Mouse (Mus musculus) bone marrow macrophage, adult 2 months (primary cell): ENCODE data around the gene Gabrb3. TPM values are rescaled to one million over a fixed set of nuclear protein-coding genes. Genes with fewer than 3 reads are reported as not detected.

Experiments used
- H3K27ac ChIP-seq: 2 replicates; pipeline ENCODE4 v1.5.1; 2012; ENCODE audit warnings: low read depth, low read length; ENCODE audit not compliant: insufficient read depth
- H3K4me1 ChIP-seq: 2 replicates; pipeline ENCODE4 v1.6.1; 2012; ENCODE audit warnings: low read length; ENCODE audit not compliant: control insufficient read depth, insufficient read depth
- H3K4me3 ChIP-seq: 2 replicates; pipeline ENCODE4 v1.5.1; 2012; ENCODE audit warnings: mild to moderate bottlenecking, low read length, moderate library complexity; ENCODE audit not compliant: insufficient read depth
- CTCF ChIP-seq: IDR thresholded peaks from 2 replicates; pipeline ENCODE4 v1.5.1; 2012; ENCODE audit warnings: low read depth, mild to moderate bottlenecking, low read length, moderate library complexity
- POLR2A ChIP-seq: IDR thresholded peaks from 2 replicates; pipeline ENCODE4 v1.6.1; 2012; ENCODE audit warnings: mild to moderate bottlenecking, low read depth, low read length, borderline replicate concordance
- polyA plus RNA-seq: library from polyadenylated mRNA; stranded (reverse); fragments of >200 nt; gene quantifications from 2 replicates; pipeline ENCODE4 v1.2.4, GENCODE M21; 2012; ENCODE audit not compliant: missing spikeins, insufficient read depth, insufficient read length

Gene Gabrb3
- polyA plus RNA-seq, 1 experiment: not detected

DNA sequence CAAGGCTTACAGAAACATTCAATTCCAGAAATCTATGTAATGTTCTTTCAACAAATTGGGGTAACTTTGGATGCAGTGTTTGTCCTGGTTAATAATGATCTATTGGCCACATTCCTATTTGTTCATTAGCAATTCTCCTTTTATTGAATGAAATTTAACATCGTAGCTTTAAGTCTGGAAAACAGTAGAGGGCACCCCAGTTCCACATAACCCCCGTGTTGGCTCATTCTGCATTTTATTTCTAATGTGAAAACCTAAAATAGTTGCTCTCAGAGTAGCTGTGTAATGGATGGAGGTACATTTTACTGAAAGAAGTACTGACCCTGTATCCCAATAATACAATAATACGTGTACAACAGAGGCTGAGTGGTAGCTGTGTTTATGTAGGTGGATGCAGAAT, 93.5 kb downstream of the Gabrb3 start:
- Histone ChIP-seq H3K4me3 (no peak overlapping the region), H3K4me1 (no peaks in the 10 kb centered on the region), H3K27ac (no peak overlapping the region)
- no peak for TF ChIP-seq CTCF
- TF ChIP-seq POLR2A: no peak

- Histone ChIP-seq H3K4me1 (no peaks in the 10 kb centered on the region), H3K4me3 (no peak overlapping the region), H3K27ac (no peak overlapping the region)
- TF ChIP-seq POLR2A: no peak
- TF ChIP-seq CTCF: no peak
Observed at GRCm38 (mm10) chr7:57529451-57529850, 110.0 kb downstream of the Gabrb3 start.

GRCm38 (mm10) chr7:57529954-57530353, 110.5 kb downstream of the Gabrb3 start:
- TF ChIP-seq CTCF (no peak), POLR2A (no peak)
- no peak overlapping the region for H3K4me3 ChIP-seq

GRCm38 (mm10) chr7:57532676-57533075, 113.2 kb downstream of the Gabrb3 start:
- no peak overlapping the region for H3K4me3 ChIP-seq
- no peak for TF ChIP-seq POLR2A
- TF ChIP-seq CTCF: no peak
- no peak overlapping the region for H3K27ac ChIP-seq
- H3K4me1 ChIP-seq: no peaks in the 10 kb centered on the region

More at GRCm38 (mm10) chr7:57529954-57530353, 110.5 kb downstream of the Gabrb3 start:
- no peak overlapping the region for H3K27ac ChIP-seq
- H3K4me1 ChIP-seq: no peaks in the 10 kb centered on the region

GRCm38 (mm10) chr7:57538565-57538964, 119.1 kb downstream of the Gabrb3 start:
- TF ChIP-seq CTCF (peak; percentile 73), POLR2A (no peak)
- Histone ChIP-seq H3K4me3 (no peak overlapping the region), H3K27ac (no peak overlapping the region), H3K4me1 (no peaks in the 10 kb centered on the region)

DNA sequence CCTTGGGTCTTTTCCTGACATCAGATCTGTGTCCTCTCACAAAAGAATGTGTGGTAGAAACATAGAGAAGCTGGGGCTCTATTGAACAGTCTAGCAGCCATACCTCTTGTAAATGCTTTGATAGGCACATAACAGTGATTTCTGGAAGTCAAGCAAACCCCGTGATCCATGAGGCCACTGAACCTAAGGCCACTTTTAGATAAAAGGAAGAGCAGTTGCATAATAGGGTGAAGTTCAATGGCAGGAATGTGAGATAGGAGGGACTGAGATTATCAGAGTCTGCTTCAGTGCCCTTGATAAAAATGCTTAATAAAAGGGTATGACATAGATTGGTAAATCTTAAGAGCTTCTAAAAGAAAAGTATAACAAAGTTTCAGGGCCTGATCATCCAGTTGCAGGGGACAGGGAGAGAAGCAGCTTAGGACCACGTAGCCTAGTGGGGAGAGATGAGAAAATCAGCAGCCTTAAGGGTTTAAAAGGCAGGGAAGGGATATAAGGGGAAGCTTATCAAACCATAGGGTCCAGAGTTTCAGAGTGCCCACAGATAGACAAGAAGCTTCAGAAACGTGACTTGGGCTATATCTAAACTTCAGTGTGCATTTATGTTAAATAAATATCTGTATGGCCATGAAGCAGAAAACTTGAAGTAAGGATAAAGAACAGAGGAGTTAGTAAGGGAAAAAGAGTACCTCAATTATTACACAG, 141.4 kb downstream of the Gabrb3 start:
- no peak overlapping the region for H3K4me3 ChIP-seq
- no peak for TF ChIP-seq CTCF
- TF ChIP-seq POLR2A: no peak
- H3K4me1 ChIP-seq: no peaks in the 10 kb centered on the region
- H3K27ac ChIP-seq: no peak overlapping the region

- TF ChIP-seq CTCF (no peak), POLR2A (no peak)
- no peaks in the 10 kb centered on the region for H3K4me1 ChIP-seq
- no peak overlapping the region for H3K4me3 ChIP-seq
- no peak overlapping the region for H3K27ac ChIP-seq
Observed at GRCm38 (mm10) chr7:57564403-57564802, 144.9 kb downstream of the Gabrb3 start.

DNA sequence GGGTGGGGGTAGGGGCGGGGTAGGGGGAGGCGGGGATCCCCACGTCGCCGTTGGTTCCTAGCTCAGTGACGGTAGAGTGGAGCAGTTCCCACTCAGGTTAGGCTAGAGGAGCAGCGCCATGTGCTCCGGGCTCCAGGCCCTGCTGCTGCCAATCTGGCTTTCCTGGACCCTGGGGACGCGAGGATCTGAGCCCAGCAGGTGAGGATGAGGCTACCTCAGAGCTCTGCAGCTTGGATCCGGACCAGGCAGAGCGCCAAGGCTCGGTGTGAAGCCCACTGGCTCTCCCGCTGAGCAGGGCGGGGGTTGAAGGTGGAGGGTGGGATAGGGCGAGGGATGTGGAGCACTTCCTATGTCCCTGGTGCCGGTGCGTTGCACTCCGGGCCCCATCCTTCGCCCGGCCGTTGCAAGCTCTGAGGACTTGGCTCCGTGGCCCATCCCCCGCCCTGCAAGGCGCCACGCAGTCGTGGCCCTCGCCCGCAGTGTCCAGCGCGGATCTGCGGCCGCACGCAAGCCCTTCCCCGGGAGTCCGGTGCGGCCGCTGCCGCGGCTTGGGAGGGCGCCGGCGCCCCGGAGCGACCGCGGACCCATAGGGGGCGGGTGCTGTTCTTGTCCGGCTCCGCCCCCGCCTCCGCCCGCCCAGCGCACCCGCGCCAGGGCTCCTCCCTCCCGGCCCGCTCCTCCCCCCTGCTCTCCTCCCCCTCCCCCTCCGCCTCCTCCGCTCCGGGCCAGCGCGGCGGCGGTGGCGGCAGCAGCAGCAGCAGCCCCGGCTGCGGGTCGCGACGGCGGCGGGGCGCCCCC, 171.2 kb downstream of the Gabrb3 start:
- Histone ChIP-seq H3K27ac (no peak overlapping the region), H3K4me3 (peak overlapping the region; percentile 14), H3K4me1 (no peaks in the 10 kb centered on the region)
- TF ChIP-seq POLR2A (no peak), CTCF (no peak)

DNA sequence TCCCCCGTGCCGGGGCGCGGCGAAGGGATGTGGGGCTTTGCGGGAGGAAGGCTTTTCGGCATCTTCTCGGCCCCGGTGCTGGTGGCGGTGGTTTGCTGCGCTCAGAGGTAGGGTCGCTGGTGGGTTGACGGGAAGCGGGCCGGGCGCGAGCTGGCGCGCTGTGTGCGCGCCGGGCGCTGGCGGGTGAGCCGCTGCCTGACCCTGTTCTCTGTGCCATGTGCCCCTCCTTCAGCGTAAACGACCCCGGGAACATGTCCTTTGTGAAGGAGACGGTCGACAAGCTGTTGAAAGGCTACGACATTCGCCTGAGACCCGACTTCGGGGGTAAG, 171.7 kb downstream of the Gabrb3 start:
- TF ChIP-seq CTCF (no peak), POLR2A (no peak)
- Histone ChIP-seq H3K4me1 (no peaks in the 10 kb centered on the region), H3K27ac (no peak overlapping the region), H3K4me3 (no peak overlapping the region; the same call in 1 of the 2 replicates)
